Mouse (Mus musculus) intestine, postnatal 0 days (tissue): ENCODE measurements around the gene Rpl29. TPM values are rescaled to one million over a fixed set of nuclear protein-coding genes. Genes with fewer than 3 reads are reported as not detected.

Experiments
- ATAC-seq: fragments of 200-750 bp; cut with Nextera tagmentation; 2 replicates; pipeline ENCODE4 v1.8.0; 2017; ENCODE audit warnings: mild to moderate bottlenecking, moderate TSS enrichment, moderate library complexity
- H3K27ac ChIP-seq: fragments of 300-500 bp; sonication (generic); 2 replicates; pipeline ENCODE4 v1.5.1; 2014; ENCODE audit warnings: mild to moderate bottlenecking, low read depth, low read length, moderate library complexity
- H3K27me3 ChIP-seq: fragments of 300-500 bp; sonication (generic); replicated peaks from 2 replicates; pipeline ENCODE4 v1.6.1; 2014; ENCODE audit warnings: low read length, mixed read lengths; ENCODE audit not compliant: control insufficient read depth, insufficient read depth
- H3K36me3 ChIP-seq: fragments of 300-500 bp; sonication (generic); 2 replicates; pipeline ENCODE4 v1.6.1; 2014; ENCODE audit warnings: mild to moderate bottlenecking, moderate library complexity; ENCODE audit not compliant: control insufficient read depth, insufficient read depth
- H3K4me1 ChIP-seq: fragments of 300-500 bp; sonication (generic); replicated peaks from 2 replicates; pipeline ENCODE4 v1.6.1; 2014; ENCODE audit warnings: antibody characterized with exemption, low read length, mixed read lengths; ENCODE audit not compliant: control insufficient read depth, insufficient read depth
- H3K4me2 ChIP-seq: fragments of 300-500 bp; sonication (generic); replicated peaks from 2 replicates; pipeline ENCODE4 v1.6.1; 2014; ENCODE audit warnings: low read depth, mild to moderate bottlenecking, moderate library complexity
- H3K4me3 ChIP-seq: fragments of 300-500 bp; sonication (generic); 2 replicates; pipeline ENCODE4 v1.5.1; 2014; ENCODE audit warnings: low read depth, low read length
- H3K9ac ChIP-seq: fragments of 300-500 bp; sonication (generic); 2 replicates; pipeline ENCODE4 v1.6.1; 2014; ENCODE audit warnings: mild to moderate bottlenecking, low read depth, low read length
- H3K9me3 ChIP-seq: fragments of 300-500 bp; sonication (generic); 2 replicates; pipeline ENCODE4 v1.6.1; 2016; ENCODE audit warnings: mixed run types; ENCODE audit not compliant: control insufficient read depth
- CTCF ChIP-seq: sonication (generic); IDR thresholded peaks from 2 replicates; pipeline ENCODE4 v1.5.1; 2016; ENCODE audit warnings: low read depth, mild to moderate bottlenecking, control low read depth, antibody characterized with exemption, moderate library complexity
- WGBS: fragments of 180-500 bp; shearing (Covaris S2); extraction: QIAGEN DNeasy Blood & Tissue Kit; methylation state at CpG from one replicate; pipeline ENCODE4 v1.1.7; 2014; 5-methylcytosine and 5-hydroxymethylcytosine counted together
- polyA plus RNA-seq: library from polyadenylated mRNA; unstranded; fragments of >200 nt; fragmentation: Nextera tagmentation; extraction: Ambion mirVana; gene quantifications from 2 replicates; pipeline ENCODE4 v1.2.1, GENCODE M21; 2015

Gene Rpl29
- polyA plus RNA-seq, 1 experiment from 2014 or later: 575 TPM

GRCm38 (mm10) chr9:106461641-106462429, 32.6 kb downstream of the Rpl29 start:
- H3K4me2 ChIP-seq: no peak overlapping the region
- H3K27ac ChIP-seq: no peak overlapping the region
- no peak overlapping the region for H3K9ac ChIP-seq
- 90% methylated on average over 16 of the region's 16 CpGs for WGBS
- H3K36me3 ChIP-seq: no peaks in the 10 kb centered on the region; the same call in 1 of the 2 replicates
- no peaks in the 10 kb centered on the region for H3K4me1 ChIP-seq
- no peak overlapping the region for H3K4me3 ChIP-seq
- no peak for ATAC-seq
- TF ChIP-seq CTCF: no peak
- peaks cover 19% of the 10 kb centered on the region; the same call in 1 of the 2 replicates for H3K27me3 ChIP-seq
- no peaks in the 10 kb centered on the region for H3K9me3 ChIP-seq

GRCm38 (mm10) chr9:106462430-106462800, 33.2 kb downstream of the Rpl29 start:
- WGBS: 95% methylated on average over 12 of the region's 12 CpGs
- Histone ChIP-seq H3K4me2 (no peak overlapping the region), H3K4me1 (no peaks in the 10 kb centered on the region), H3K9me3 (no peaks in the 10 kb centered on the region), H3K27ac (no peak overlapping the region), H3K4me3 (no peak overlapping the region), H3K9ac (no peak overlapping the region), H3K36me3 (no peaks in the 10 kb centered on the region; the same call in 1 of the 2 replicates), H3K27me3 (peaks cover 19% of the 10 kb centered on the region; the same call in 1 of the 2 replicates)
- TF ChIP-seq CTCF: no peak
- ATAC-seq: no peak

- Histone ChIP-seq H3K4me1 (no peaks in the 10 kb centered on the region), H3K4me2 (no peak overlapping the region), H3K36me3 (no peaks in the 10 kb centered on the region; the same call in 1 of the 2 replicates), H3K27ac (no peak overlapping the region), H3K9ac (no peak overlapping the region), H3K9me3 (no peaks in the 10 kb centered on the region), H3K27me3 (peaks cover 19% of the 10 kb centered on the region; the same call in 1 of the 2 replicates), H3K4me3 (no peak overlapping the region)
- WGBS: 89% methylated on average over 21 of the region's 21 CpGs
- TF ChIP-seq CTCF: no peak
- ATAC-seq: no peak
These were observed 34.1 kb downstream of the Rpl29 start for GRCm38 (mm10) chr9:106463122-106464063.

GRCm38 (mm10) chr9:106464751-106465541, 35.7 kb downstream of the Rpl29 start:
- Histone ChIP-seq H3K27me3 (peaks cover 19% of the 10 kb centered on the region; the same call in 1 of the 2 replicates), H3K27ac (no peak overlapping the region), H3K9me3 (no peaks in the 10 kb centered on the region), H3K4me3 (peak overlapping the region; percentile 56), H3K36me3 (no peaks in the 10 kb centered on the region; the same call in 1 of the 2 replicates), H3K4me2 (peak overlapping the region; percentile 94), H3K4me1 (no peaks in the 10 kb centered on the region), H3K9ac (peak overlapping the region; percentile 57)
- ATAC-seq: peak; percentile 37; the same call in 1 of the 2 replicates
- TF ChIP-seq CTCF: no peak
- WGBS: 1% methylated on average over 97 of the region's 99 CpGs

- Histone ChIP-seq H3K4me2 (peak within 1 kb of the TSS; percentile 94), H3K36me3 (no peaks in the 10 kb centered on the region; the same call in 1 of the 2 replicates), H3K27me3 (peaks cover 19% of the 10 kb centered on the region; the same call in 1 of the 2 replicates), H3K9ac (peak within 1 kb of the TSS; percentile 57), H3K4me1 (no peaks in the 10 kb centered on the region), H3K27ac (no peak within 1 kb of the TSS), H3K4me3 (peak within 1 kb of the TSS; percentile 56), H3K9me3 (no peaks in the 10 kb centered on the region)
- ATAC-seq: no peak
- TF ChIP-seq CTCF: no peak
- WGBS: 38% methylated on average over 25 of the region's 26 CpGs
These were observed 36.4 kb downstream of the Rpl29 start, which contains the start of gene Gpr62 for GRCm38 (mm10) chr9:106465571-106466200. Gene Gpr62 (minus strand): TSS chr9:106465938.
